Mouse (Mus musculus) forebrain, embryonic 14.5 days (tissue): Measurements from ENCODE around the gene Clec2i. TPM values are rescaled to one million over a fixed set of nuclear protein-coding genes. Genes with fewer than 3 reads are reported as not detected.
"Not testable (repeated sequence)": the region's sequence is repeated elsewhere in the genome, so short reads cannot be mapped to it uniquely, and the experiment has no call there.

Experiments
- ATAC-seq: fragments of 200-750 bp; cut with Nextera tagmentation; 2 replicates; pipeline ENCODE4 v1.8.0; 2017; ENCODE audit warnings: mild to moderate bottlenecking, moderate library complexity
- DNase-seq: peaks from one replicate; pipeline ENCODE4 v3.0.0-alpha.2; 2015; ENCODE audit warnings: low spot score
- H3K27ac ChIP-seq: fragments of 300-500 bp; sonication (generic); 2 replicates; pipeline ENCODE4 v1.5.1; 2014; ENCODE audit warnings: low read depth, mild to moderate bottlenecking, control low read depth, low read length, moderate library complexity
- H3K27me3 ChIP-seq: fragments of 300-500 bp; sonication (generic); replicated peaks from 2 replicates; pipeline ENCODE4 v1.6.1; 2014; ENCODE audit warnings: low read length, control low read depth, mixed read lengths; ENCODE audit not compliant: control insufficient read depth, insufficient read depth
- H3K36me3 ChIP-seq: fragments of 300-500 bp; sonication (generic); 2 replicates; pipeline ENCODE4 v1.6.1; 2014; ENCODE audit warnings: low read length, control low read depth; ENCODE audit not compliant: control insufficient read depth, insufficient read depth
- H3K4me1 ChIP-seq: fragments of 300-500 bp; sonication (generic); 2 replicates; pipeline ENCODE4 v1.6.1; 2014; ENCODE audit warnings: antibody characterized with exemption, low read length, control low read depth; ENCODE audit not compliant: control insufficient read depth, insufficient read depth
- H3K4me2 ChIP-seq: fragments of 300-500 bp; sonication (generic); 2 replicates; pipeline ENCODE4 v1.6.1; 2014; ENCODE audit warnings: mild to moderate bottlenecking, control low read depth, low read length
- H3K4me3 ChIP-seq: fragments of 300-500 bp; sonication (generic); 2 replicates; pipeline ENCODE4 v1.5.1; 2014; ENCODE audit warnings: low read depth, low read length, control low read depth
- H3K9ac ChIP-seq: fragments of 300-500 bp; sonication (generic); 2 replicates; pipeline ENCODE4 v1.6.1; 2014; ENCODE audit warnings: mild to moderate bottlenecking, low read length, control low read depth, moderate library complexity
- H3K9me3 ChIP-seq: fragments of 300-500 bp; sonication (generic); replicated peaks from 2 replicates; pipeline ENCODE4 v1.6.1; 2016; ENCODE audit warnings: low read length, control low read depth, mixed read lengths; ENCODE audit not compliant: control insufficient read depth
- WGBS: fragments of 180-500 bp; shearing (Covaris S2); extraction: QIAGEN DNeasy Blood & Tissue Kit; methylation state at CpG from one replicate; pipeline ENCODE4 v1.1.7; 2014; 5-methylcytosine and 5-hydroxymethylcytosine counted together
- polyA plus RNA-seq: library from polyadenylated mRNA; unstranded; fragments of >200 nt; fragmentation: Nextera tagmentation; extraction: Ambion mirVana; gene quantifications from 2 replicates; pipeline ENCODE4 v1.2.1, GENCODE M21; 2014

Gene Clec2i
- polyA plus RNA-seq, 1 experiment from 2014 or later, result not detected

GRCm38 (mm10) chr6:128890948-128891355 is 3.6 kb downstream of the Clec2i start, which contains the start of gene BC035044:
Gene BC035044, minus strand, starts transcription at chr6:128891126.
- H3K4me2 ChIP-seq, result no peak within 1 kb of the TSS
- no peaks in the 10 kb centered on the region for H3K27me3 ChIP-seq
- H3K36me3 ChIP-seq, result no peaks in the 10 kb centered on the region
- DNase-seq (no peak), ATAC-seq (no peak)
- no peaks in the 10 kb centered on the region for H3K4me1 ChIP-seq
- WGBS, result 84% methylated on average over 2 of the region's 2 CpGs
- no peak within 1 kb of the TSS for H3K4me3 ChIP-seq
- no peak within 1 kb of the TSS for H3K27ac ChIP-seq
- H3K9ac ChIP-seq, result no peak within 1 kb of the TSS
- H3K9me3 ChIP-seq, result no peaks in the 10 kb centered on the region

GRCm38 (mm10) chr6:128895404-128896001 is 8.1 kb downstream of the Clec2i start:
- Histone ChIP-seq H3K9me3 (no peaks in the 10 kb centered on the region), H3K36me3 (no peaks in the 10 kb centered on the region), H3K27me3 (no peaks in the 10 kb centered on the region), H3K4me2 (no peak overlapping the region), H3K9ac (no peak overlapping the region), H3K4me3 (no peak overlapping the region), H3K27ac (no peak overlapping the region), H3K4me1 (no peaks in the 10 kb centered on the region)
- ATAC-seq (no peak), DNase-seq (no peak)
- WGBS, result 85% methylated on average over 3 of the region's 3 CpGs

DNA sequence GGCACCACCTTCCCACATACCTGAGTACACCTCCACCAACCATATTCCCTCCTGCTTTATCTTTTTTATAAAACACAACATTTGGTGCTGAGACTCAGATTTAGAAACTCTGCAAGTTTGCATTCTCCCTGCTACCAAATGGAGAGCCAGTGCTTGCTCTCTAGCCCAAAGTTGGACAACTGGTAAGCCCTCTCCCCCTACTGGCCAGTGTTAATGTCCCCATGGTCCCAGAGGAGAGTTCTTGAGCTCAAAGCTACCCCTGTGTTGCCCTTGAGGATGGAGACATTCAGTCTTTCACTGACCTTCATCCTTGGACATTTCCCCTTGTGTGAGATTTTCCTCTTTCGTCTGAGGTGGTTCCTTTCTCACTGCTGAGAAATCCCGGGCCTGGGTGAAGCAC is 12.7 kb downstream of the Clec2i start:
- Histone ChIP-seq H3K27me3 (no peaks in the 10 kb centered on the region), H3K36me3 (no peaks in the 10 kb centered on the region), H3K9me3 (no peaks in the 10 kb centered on the region), H3K9ac (no peak overlapping the region), H3K27ac (no peak overlapping the region), H3K4me3 (no peak overlapping the region), H3K4me1 (no peaks in the 10 kb centered on the region), H3K4me2 (no peak overlapping the region)
- DNase-seq, result no peak
- ATAC-seq, result no peak
- WGBS, result 93% methylated on average over 2 of the region's 2 CpGs

GRCm38 (mm10) chr6:128900796-128901552 is 13.6 kb downstream of the Clec2i start:
- not testable (repeated sequence) for DNase-seq, H3K4me1 ChIP-seq, H3K4me2 ChIP-seq, H3K9ac ChIP-seq, H3K9me3 ChIP-seq, H3K27me3 ChIP-seq, ATAC-seq, H3K27ac ChIP-seq, H3K4me3 ChIP-seq, H3K36me3 ChIP-seq
- 92% methylated on average over 5 of the region's 6 CpGs for WGBS

DNA sequence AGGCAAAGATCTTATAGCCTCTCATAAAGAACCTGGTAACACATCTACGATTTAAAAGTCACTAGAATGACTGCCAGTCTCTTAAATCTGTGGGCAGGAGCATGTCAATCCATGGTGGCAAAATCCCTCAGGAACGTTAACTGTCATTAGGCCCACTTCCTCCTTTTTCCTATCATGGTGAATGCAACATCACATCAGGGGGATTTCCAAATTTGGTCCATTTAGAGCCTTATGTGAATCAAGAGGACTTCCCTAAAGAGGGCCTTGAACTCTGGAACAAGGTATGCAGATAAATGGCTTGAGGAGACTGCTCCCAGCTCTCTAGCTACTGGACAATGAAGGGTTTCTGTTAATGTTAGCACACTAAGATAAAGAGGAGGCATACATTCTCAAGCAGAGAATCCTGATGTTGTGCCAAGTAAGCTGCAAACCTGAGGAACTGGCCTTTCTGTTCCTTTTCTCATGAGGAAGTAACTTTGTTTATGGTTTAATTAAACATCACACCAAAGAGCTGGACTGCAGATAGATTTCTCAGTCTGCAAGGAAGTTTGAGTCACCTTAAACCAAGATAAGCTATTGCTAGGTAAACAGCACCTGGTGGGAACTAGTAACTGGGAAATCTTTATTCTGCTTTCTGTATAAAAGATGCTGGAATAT is 26.3 kb downstream of the Clec2i start:
- no peaks in the 10 kb centered on the region for H3K4me1 ChIP-seq
- H3K27ac ChIP-seq, result no peak overlapping the region
- no peaks in the 10 kb centered on the region for H3K36me3 ChIP-seq
- WGBS, result 91% methylated on average over 2 of the region's 2 CpGs
- H3K4me2 ChIP-seq, result no peak overlapping the region
- ATAC-seq (no peak), DNase-seq (no peak)
- no peak overlapping the region for H3K4me3 ChIP-seq
- H3K9ac ChIP-seq, result no peak overlapping the region
- H3K27me3 ChIP-seq, result no peaks in the 10 kb centered on the region
- no peaks in the 10 kb centered on the region for H3K9me3 ChIP-seq

DNA sequence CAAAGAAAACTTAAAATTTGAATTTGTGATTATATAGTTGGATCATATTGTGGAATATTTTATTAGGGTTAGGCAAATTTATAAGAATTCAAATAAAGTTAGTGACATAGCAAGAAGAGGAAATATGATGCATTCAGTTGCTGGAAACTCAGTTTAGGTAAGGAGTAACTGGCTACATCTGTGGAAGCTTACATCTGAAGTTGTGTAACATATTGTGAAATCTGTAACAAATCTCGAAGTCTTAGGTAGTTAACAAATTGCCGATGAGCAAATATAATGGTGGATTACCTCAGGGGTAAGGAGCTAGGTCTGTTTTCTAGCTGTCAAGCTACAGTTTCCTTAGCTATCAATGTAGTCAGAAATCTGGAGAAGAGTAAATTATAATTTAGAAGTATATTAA is 29.9 kb downstream of the Clec2i start:
- no peak overlapping the region for H3K27ac ChIP-seq
- no peak for ATAC-seq
- WGBS, result 82% methylated on average over 2 of the region's 2 CpGs

DNA sequence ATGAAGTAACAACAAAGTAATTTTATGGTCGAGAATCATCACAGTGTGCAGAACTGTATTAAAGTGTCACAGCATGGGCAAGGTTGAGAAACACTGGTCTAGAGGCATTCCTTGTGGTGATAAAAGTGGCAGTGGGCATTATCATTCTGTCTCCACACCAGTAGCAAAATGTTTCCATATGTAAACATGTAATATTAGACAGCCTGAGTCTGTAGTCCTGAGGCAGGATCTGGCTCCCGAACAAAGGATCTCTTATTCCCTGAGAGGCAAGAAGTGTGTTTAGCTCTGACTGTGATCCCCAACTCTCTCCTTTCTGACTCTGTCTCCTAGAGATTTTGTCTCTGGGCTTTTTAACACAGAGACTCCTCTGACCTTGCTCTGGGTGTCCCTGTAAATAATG is 45.7 kb downstream of the Clec2i start:
- 86% methylated on average over 2 of the region's 2 CpGs for WGBS
- no peaks in the 10 kb centered on the region for H3K9me3 ChIP-seq
- DNase-seq, result no peak

More for the DNA sequence above, 29.9 kb downstream of the Clec2i start:
- Histone ChIP-seq H3K36me3 (no peaks in the 10 kb centered on the region), H3K9me3 (no peaks in the 10 kb centered on the region), H3K4me3 (no peak overlapping the region), H3K27me3 (no peaks in the 10 kb centered on the region), H3K4me2 (no peak overlapping the region), H3K9ac (no peak overlapping the region), H3K4me1 (no peaks in the 10 kb centered on the region)
- DNase-seq, result no peak

DNA sequence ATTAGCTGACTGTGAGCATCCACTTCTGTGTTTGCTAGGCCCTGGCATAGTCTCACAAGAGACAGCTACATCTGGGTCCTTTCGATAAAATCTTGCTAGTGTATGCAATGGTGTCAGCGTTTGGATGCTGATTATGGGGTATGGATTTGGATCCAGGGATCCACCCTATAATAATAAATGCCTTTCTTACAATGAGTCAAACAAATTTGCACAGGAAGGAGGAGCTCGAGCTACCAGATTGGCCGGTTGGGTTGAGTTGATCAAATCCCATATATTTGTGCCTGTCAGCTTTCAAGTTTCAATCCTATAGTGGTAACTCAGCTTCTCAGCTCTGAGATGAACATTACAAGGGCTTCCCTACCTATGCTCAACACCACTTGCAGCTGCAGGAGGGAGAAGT is 46.7 kb downstream of the Clec2i start, which contains the start of gene Clec2g:
Gene Clec2g (plus strand): TSS at position 301 of the 400 bp plus-strand sequence.
- H3K27ac ChIP-seq, result not testable (repeated sequence)

More for the DNA sequence above, 45.7 kb downstream of the Clec2i start:
- H3K4me2 ChIP-seq, result no peak overlapping the region
- no peak for ATAC-seq
- no peak overlapping the region for H3K4me3 ChIP-seq
- H3K36me3 ChIP-seq, result no peaks in the 10 kb centered on the region
- H3K27ac ChIP-seq, result no peak overlapping the region
- no peaks in the 10 kb centered on the region for H3K27me3 ChIP-seq
- no peak overlapping the region for H3K9ac ChIP-seq
- no peaks in the 10 kb centered on the region for H3K4me1 ChIP-seq

More for the DNA sequence above, 46.7 kb downstream of the Clec2i start, which contains the start of gene Clec2g:
- not testable (repeated sequence) for H3K4me3 ChIP-seq, H3K9me3 ChIP-seq, H3K4me2 ChIP-seq, H3K9ac ChIP-seq, ATAC-seq, H3K36me3 ChIP-seq, H3K27me3 ChIP-seq, DNase-seq, H3K4me1 ChIP-seq
- WGBS, result 91% methylated on average over 4 of the region's 4 CpGs
